Mouse (Mus musculus): ENCODE measurements at regions not wholly inside any gene's neighbourhood (a gene's known extent, or its start where the extent isn't known, plus 50 kb on each side); places are given as distances from the start of the nearest gene placed in this dataset.

GRCm38 (mm10) chr4:81726761-81727723 lies 284.4 kb upstream of the Mpdz start:
- DNase-seq (ENCODE audit: low read depth in 1 of 2, low spot score in 2 of 2): no peak
- Histone ChIP-seq H3K27me3 (ENCODE audit: control insufficient read depth, insufficient read depth, low read length) (no peaks in the 10 kb centered on the region), H3K36me3 (ENCODE audit: control insufficient read depth, insufficient read depth, low read length) (no peaks in the 10 kb centered on the region), H3K4me1 (ENCODE audit: control insufficient read depth, insufficient read depth, insufficient read length) (no peaks in the 10 kb centered on the region), H3K4me3 (ENCODE audit: extremely low read depth, insufficient read depth, insufficient read length) (no peak overlapping the region), H3K27ac (ENCODE audit: insufficient read depth, low read length) (no peak overlapping the region)
- 76% methylated on average over 16 of the region's 16 CpGs for WGBS
- TF ChIP-seq POLR2A (IDR thresholded peaks at IDR 0.05; ENCODE audit: low read depth, low read length) (no peak), CTCF (IDR thresholded peaks at IDR 0.05; ENCODE audit: extremely low read depth, insufficient read depth, insufficient read length, insufficient replicate concordance) (no peak)

- DNase-seq (ENCODE audit: low read depth in 1 of 2, low spot score in 2 of 2): no peak
- no peak overlapping the region for H3K27ac ChIP-seq (ENCODE audit: insufficient read depth, low read length)
- 96% methylated on average over 2 of the region's 2 CpGs for WGBS
- no peak for TF ChIP-seq POLR2A (IDR thresholded peaks at IDR 0.05; ENCODE audit: low read depth, low read length)
- no peak for TF ChIP-seq CTCF (IDR thresholded peaks at IDR 0.05; ENCODE audit: extremely low read depth, insufficient read depth, insufficient read length, insufficient replicate concordance)
- H3K4me3 ChIP-seq (ENCODE audit: extremely low read depth, insufficient read depth, insufficient read length): no peak overlapping the region
- no peaks in the 10 kb centered on the region for H3K27me3 ChIP-seq (ENCODE audit: control insufficient read depth, insufficient read depth, low read length)
- no peaks in the 10 kb centered on the region for H3K36me3 ChIP-seq (ENCODE audit: control insufficient read depth, insufficient read depth, low read length)
- H3K4me1 ChIP-seq (ENCODE audit: control insufficient read depth, insufficient read depth, insufficient read length): no peaks in the 10 kb centered on the region
Observed at GRCm38 (mm10) chr4:81724751-81725150, 282.1 kb upstream of the Mpdz start.

- Histone ChIP-seq H3K27me3 (ENCODE audit: control insufficient read depth, insufficient read depth, low read length) (no peaks in the 10 kb centered on the region), H3K4me3 (ENCODE audit: extremely low read depth, insufficient read depth, insufficient read length) (no peak overlapping the region), H3K36me3 (ENCODE audit: control insufficient read depth, insufficient read depth, low read length) (no peaks in the 10 kb centered on the region), H3K27ac (ENCODE audit: insufficient read depth, low read length) (no peak overlapping the region), H3K4me1 (ENCODE audit: control insufficient read depth, insufficient read depth, insufficient read length) (no peaks in the 10 kb centered on the region)
- no peak for DNase-seq (ENCODE audit: low read depth in 1 of 2, low spot score in 2 of 2)
- no peak for TF ChIP-seq CTCF (IDR thresholded peaks at IDR 0.05; ENCODE audit: extremely low read depth, insufficient read depth, insufficient read length, insufficient replicate concordance)
- no peak for TF ChIP-seq POLR2A (IDR thresholded peaks at IDR 0.05; ENCODE audit: low read depth, low read length)
- WGBS: 83% methylated on average over 1 of the region's 1 CpGs
Observed at GRCm38 (mm10) chr4:81712378-81712777, 269.8 kb upstream of the Mpdz start.

GRCm38 (mm10) chr4:81695182-81695581 lies 252.6 kb upstream of the Mpdz start:
- Histone ChIP-seq H3K4me3 (ENCODE audit: extremely low read depth, insufficient read depth, insufficient read length) (no peak overlapping the region), H3K27me3 (ENCODE audit: control insufficient read depth, insufficient read depth, low read length) (no peaks in the 10 kb centered on the region), H3K27ac (ENCODE audit: insufficient read depth, low read length) (no peak overlapping the region), H3K36me3 (ENCODE audit: control insufficient read depth, insufficient read depth, low read length) (no peaks in the 10 kb centered on the region), H3K4me1 (ENCODE audit: control insufficient read depth, insufficient read depth, insufficient read length) (no peaks in the 10 kb centered on the region)
- no peak for TF ChIP-seq POLR2A (IDR thresholded peaks at IDR 0.05; ENCODE audit: low read depth, low read length)
- no peak for TF ChIP-seq CTCF (IDR thresholded peaks at IDR 0.05; ENCODE audit: extremely low read depth, insufficient read depth, insufficient read length, insufficient replicate concordance)
- no peak for DNase-seq (ENCODE audit: low read depth in 1 of 2, low spot score in 2 of 2)

GRCm38 (mm10) chr4:81677205-81677604 lies 234.6 kb upstream of the Mpdz start:
- Histone ChIP-seq H3K27ac (ENCODE audit: insufficient read depth, low read length) (no peak overlapping the region), H3K36me3 (ENCODE audit: control insufficient read depth, insufficient read depth, low read length) (no peaks in the 10 kb centered on the region), H3K27me3 (ENCODE audit: control insufficient read depth, insufficient read depth, low read length) (no peaks in the 10 kb centered on the region), H3K4me3 (ENCODE audit: extremely low read depth, insufficient read depth, insufficient read length) (no peak overlapping the region), H3K4me1 (ENCODE audit: control insufficient read depth, insufficient read depth, insufficient read length) (no peaks in the 10 kb centered on the region)
- no peak for TF ChIP-seq POLR2A (IDR thresholded peaks at IDR 0.05; ENCODE audit: low read depth, low read length)
- TF ChIP-seq CTCF (IDR thresholded peaks at IDR 0.05; ENCODE audit: extremely low read depth, insufficient read depth, insufficient read length, insufficient replicate concordance): no peak
- 79% methylated on average over 2 of the region's 2 CpGs for whole genome bisulfite sequencing
- DNase-seq (ENCODE audit: low read depth in 1 of 2, low spot score in 2 of 2): no peak

- no peaks in the 10 kb centered on the region for H3K36me3 ChIP-seq (ENCODE audit: control insufficient read depth, insufficient read depth, low read length)
- no peak for DNase-seq (ENCODE audit: low read depth in 1 of 2, low spot score in 2 of 2)
- H3K27ac ChIP-seq (ENCODE audit: insufficient read depth, low read length): no peak overlapping the region
- H3K27me3 ChIP-seq (ENCODE audit: control insufficient read depth, insufficient read depth, low read length): no peaks in the 10 kb centered on the region
- H3K4me3 ChIP-seq (ENCODE audit: extremely low read depth, insufficient read depth, insufficient read length): no peak overlapping the region
- H3K4me1 ChIP-seq (ENCODE audit: control insufficient read depth, insufficient read depth, insufficient read length): no peaks in the 10 kb centered on the region
- no peak for TF ChIP-seq POLR2A (IDR thresholded peaks at IDR 0.05; ENCODE audit: low read depth, low read length)
- 82% methylated on average over 2 of the region's 2 CpGs for WGBS
Observed at GRCm38 (mm10) chr4:81674871-81675270, 232.3 kb upstream of the Mpdz start.

All from spleen, adult 2 months (tissue).